Mouse (Mus musculus): Measurements from ENCODE around the gene 0610030E20Rik. TPM values are rescaled to one million over a fixed set of nuclear protein-coding genes. Genes with fewer than 3 reads are reported as not detected.

Gene 0610030E20Rik
- total RNA-seq, 2 experiments from 2014 or later = 24.1 to 30.5 TPM

DNA sequence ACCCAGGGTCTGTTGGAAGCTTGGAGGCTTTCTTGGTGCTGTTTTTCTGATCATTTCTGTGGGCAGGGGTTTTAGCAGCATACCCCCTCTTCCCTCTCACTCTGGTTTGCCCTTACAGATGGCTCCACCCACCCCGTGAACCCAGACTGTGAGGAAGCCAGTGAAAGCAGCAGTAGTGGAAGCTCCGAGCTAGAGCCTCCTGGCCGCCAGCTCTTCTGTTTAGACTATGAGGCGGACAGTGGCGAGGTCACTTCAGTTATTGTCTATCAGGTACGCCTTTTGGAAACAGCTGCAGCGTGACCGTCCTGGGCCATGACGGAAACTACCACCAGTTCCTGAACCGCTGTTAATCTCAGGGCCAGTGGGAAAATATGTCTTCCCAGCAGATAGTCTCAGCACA, 1.3 kb downstream of the 0610030E20Rik start:
- peak in 1 of 2 experiments; percentile 18 for DNase-seq

- DNase-seq = no peak
Measured at GRCm38 (mm10) chr6:72350214-72350613, 3.1 kb downstream of the 0610030E20Rik start.

DNA sequence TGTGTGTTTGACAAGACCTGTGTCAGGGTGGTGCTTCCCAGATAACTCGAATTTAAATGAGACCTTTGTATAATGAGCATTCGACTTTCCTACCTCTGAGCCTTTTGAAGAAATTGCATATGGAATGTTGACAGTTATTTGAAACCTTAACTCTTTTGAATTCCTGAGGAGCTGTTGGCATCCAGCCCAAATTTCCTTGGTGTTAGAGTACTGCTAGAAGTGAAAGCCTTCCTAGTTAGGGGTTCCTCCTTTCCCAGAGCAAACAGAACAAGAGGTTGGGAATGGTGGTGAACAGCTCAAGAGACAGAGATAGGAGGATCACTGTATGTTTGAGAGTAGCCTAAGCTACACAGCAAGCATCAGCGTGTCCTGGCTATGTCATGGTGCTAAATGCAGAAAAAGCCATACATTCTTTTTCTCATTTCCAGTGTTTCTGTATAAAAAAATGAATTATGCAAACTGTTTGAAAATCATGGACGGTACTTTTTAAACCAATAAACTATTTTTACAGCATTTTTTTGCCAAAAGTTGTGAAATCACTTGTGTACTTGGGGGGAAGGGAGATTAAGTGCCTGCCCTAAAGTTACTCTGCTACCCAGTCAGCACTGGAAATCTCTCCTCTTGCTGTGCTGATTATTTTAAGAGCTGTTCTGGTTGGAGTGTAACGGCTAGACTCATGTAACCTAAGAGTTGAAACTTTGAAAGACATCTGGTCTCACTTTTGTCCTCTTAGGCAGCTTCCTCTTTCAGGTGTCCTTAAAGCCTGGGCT, 5.7 kb downstream of the 0610030E20Rik start:
- DNase-seq = no peak

- DNase-seq = no peak
Measured at GRCm38 (mm10) chr6:72354025-72354424, 6.9 kb downstream of the 0610030E20Rik start.

- DNase-seq = peak; percentile 90 to 93
Measured at GRCm38 (mm10) chr6:72355066-72355911, 8.2 kb downstream of the 0610030E20Rik start, which contains the start of gene Tmem150a. Gene Tmem150a (plus strand): TSS chr6:72355447.

DNA sequence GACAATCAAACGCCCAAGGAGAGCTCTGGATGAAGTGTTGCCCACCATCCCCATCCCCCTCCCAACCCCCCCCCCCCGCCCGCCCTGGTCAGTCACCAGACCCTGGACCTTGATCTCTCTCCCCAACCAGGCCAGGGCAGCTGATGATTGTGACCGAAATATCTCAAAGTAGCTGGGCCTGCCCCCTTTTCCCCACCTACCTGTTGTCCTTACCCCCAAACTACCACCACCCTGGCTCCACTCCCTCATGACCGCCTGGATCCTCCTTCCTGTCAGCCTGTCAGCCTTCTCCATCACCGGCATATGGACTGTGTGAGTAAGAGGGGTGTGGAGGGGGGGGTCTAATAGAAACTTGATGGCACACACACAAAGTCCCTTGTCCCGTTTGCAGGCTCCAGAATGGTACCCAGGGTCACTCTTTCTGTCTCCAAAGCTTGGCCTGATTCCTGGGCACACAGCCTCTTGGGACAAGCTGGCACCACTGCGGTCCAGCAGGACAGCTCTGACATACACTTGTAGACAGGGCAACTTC, 8.9 kb downstream of the 0610030E20Rik start:
- peak; percentile 34 to 55 for DNase-seq

GRCm38 (mm10) chr6:72357164-72358079, 10.3 kb downstream of the 0610030E20Rik start:
- DNase-seq = no peak

DNA sequence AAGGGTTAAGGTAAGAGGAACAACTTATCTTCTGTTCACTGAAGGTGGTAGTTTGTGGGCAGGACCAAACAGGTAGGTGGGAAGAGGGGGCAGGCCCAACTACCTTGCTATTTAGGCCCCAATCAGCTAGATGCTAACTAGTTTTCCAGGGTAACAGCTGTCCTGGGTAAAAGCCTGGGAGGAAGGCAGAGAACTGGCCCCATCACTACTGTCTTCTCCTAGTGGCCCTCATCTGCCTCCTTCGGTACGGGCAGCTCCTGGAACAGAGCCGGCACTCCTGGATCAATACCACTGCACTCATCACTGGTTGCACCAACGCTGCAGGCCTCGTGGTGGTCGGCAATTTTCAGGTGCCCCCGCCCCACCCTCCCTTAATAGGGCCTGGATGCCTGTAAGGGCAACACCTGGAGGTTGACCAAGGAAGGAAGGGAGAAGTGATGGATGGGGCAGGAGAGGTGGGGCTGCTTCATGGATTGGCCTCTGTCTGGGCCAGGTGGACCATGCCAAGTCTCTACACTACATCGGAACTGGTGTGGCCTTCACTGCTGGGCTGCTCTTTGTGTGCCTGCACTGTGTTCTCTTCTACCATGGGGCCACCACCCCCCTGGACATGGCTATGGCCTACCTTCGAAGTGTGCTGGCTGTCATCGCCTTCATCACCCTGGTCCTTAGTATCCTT, 11.1 kb downstream of the 0610030E20Rik start:
- DNase-seq = peak in 1 of 2 experiments; percentile 9

DNA sequence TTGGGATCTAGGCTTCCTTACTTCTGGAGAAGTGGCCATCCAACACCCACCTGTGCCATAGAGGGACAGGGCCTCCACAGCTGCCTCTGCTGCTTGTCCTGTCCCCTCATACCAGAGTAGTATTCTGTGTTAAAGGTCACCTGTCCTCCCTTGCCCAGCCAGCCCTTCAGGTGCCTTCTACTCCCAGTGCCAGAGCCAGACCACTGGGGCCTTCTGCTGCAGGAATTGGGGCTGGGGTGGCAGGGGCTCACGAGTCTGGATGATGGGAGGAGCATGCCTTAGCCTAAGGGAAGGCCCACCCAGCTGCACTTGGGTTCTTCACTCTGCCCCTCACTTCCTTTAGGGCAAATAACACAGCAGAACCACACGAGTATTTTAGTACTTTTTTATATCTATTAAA, 12.2 kb downstream of the 0610030E20Rik start:
- no peak for DNase-seq

- no peak for DNase-seq
Measured at GRCm38 (mm10) chr6:72359891-72360598, 12.9 kb downstream of the 0610030E20Rik start.

- DNase-seq = no peak
Measured at GRCm38 (mm10) chr6:72360599-72360935, 13.4 kb downstream of the 0610030E20Rik start.

- DNase-seq = peak; percentile 73 to 79
Measured at GRCm38 (mm10) chr6:72361121-72361551, 14.0 kb downstream of the 0610030E20Rik start.

DNA sequence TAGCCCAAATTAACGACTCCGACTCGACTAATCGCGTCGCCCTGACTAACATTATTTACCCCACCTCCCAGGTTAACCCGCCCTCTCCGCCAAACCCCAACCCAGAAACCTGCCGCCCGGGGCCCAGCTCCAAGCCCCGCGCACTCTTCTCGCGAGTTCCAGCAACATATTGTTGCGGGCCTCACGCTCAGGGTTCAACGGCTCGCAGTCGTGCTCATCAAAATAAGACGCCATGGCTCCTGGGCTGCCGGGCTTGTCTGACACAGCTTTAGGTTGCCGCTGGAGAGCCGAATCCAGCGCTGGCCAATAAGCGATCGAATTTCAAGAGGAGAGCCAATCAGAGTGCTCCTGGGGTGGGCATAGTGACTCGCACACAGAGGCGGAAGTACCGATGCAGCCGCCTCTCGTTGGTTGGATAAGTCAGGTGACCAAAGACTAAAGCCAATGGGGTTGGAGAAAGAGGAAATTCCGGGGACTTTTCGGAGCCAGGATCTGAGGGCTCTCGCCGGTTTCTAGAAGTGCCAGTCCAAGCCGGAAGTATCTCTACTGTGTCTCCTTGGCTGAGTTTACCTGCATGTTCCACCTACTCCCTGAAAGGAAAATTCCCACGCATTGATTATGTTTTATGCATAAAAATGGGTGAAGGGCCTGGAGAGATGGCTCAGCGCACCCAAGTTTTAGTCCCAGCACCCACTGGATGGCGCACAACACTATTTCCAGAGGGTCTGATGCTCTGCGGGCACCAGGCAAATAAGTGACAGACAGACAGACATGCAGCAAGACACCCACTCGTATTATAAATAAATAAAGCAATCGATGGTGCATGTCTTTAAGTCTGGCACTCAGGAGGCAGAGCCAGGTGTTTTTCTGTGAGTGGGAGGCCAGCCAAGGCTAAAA, 15.3 kb downstream of the 0610030E20Rik start:
- peak; percentile 95 to 96 for DNase-seq

DNA sequence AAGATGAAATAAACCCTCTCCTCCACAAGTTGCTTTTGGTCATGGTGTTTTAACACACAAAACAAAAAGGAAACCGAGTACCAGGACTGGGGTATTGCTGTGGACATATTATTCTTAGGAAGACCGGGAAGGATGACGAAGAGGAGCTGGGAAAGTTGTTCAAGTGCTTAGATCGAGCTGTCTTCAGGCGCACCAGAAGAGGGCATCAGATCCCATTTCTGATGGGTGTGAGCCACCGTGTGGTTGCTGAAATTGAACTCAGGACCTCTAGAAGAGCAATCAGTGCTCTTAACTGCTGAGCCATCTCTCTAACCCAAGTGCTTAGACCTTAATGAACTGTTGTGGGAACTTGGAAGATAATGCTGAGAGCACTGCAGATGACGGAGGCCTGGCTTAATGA, 16.9 kb downstream of the 0610030E20Rik start:
- DNase-seq = peak in 1 of 2 experiments; percentile 53

- no peak for DNase-seq
Measured at GRCm38 (mm10) chr6:72364985-72365384, 17.9 kb downstream of the 0610030E20Rik start.

DNA sequence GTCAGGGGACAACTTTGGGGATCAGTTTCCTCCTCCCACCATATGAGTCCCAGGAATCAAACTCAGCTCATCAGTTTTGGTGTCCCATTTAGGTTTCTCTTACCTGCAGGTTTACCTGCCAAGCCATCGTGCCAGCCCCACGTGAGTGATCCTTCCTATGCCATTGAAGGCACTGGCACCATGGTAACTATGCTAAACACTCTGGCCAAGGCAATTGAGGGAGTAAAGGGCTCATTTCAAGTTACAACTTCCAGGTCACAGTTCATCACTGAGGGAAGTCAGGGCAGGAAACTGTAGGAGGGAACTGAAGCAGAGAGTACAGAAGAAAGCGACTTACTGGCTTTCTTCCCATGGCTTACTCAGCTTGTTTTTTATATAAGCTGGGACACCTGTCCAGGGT, 19.2 kb downstream of the 0610030E20Rik start:
- no peak for DNase-seq

DNA sequence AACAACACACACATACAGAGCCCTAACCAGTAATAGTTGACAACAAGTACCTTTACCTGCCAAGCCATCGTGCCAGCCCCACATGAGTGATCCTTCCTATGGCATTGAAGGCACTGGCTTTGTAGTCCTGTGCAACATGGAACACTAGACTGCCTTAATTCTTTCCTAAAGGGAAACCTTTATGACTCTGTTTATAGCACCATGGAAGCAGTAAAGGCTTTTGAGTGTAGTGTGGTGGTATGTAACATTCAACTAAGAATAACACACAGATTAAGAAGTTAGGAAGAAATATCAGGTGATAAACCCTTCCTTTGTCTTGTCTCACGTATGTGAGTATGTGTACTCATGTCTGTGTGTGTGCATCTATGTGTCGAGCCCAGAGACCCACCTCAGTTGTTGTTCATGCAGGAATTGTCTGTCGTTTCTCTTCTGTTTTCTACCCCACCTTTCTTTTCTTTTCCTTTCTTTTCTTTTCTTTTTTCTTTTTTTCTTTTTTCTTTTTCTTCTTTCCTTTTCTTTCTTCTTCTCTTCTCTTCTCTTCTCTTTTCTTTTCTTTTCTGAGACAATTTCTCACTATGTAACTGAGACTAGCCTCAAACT, 19.8 kb downstream of the 0610030E20Rik start, which contains the start of gene Rnf181:
Gene Rnf181, minus strand, starts transcription at position 113 of the 600 bp plus-strand sequence.
- DNase-seq = no peak

DNA sequence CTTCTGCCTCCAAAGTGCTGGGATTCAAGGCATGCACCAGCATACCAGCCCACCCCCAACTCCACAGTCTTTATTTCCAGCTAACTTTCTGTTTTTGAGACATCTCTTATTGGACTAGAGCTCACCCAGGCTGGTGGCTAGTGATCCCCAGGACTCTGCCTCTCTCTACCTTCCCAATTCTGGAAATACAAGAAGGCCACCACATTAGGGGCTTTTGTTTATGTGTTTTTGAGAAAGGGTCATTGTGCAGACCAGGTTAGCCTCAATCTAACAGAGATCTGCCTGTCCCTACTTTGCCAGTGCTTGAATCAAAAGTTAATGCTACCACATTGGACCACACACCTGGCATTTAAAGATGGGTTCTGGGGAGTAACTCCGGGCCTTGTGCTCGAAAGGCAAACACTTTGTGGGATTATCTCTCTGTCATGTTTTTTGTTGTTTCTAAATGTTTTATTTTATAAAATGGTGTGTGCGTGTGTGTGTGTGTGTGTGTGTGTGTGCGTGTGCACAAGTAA, 20.4 kb downstream of the 0610030E20Rik start:
- no peak for DNase-seq

GRCm38 (mm10) chr6:72369557-72369956, 22.4 kb downstream of the 0610030E20Rik start:
- no peak for DNase-seq
